Mouse (Mus musculus) layer of hippocampus, adult 18-20 months (tissue): Measurements from ENCODE around the gene Ntrk3. TPM values are rescaled to one million over a fixed set of nuclear protein-coding genes. Genes with fewer than 3 reads are reported as not detected.
A peak's percentile ranks its signal among the peaks of the same experiment; 100 is the strongest.

Source experiments
- DNase-seq, 2 experiments: peaks; one replicate each; pipeline ENCODE4 v3.0.0; 2022; ENCODE audit warnings: low spot score in 2 of 2
- long read RNA-seq: library from polyadenylated mRNA; stranded (forward); transcript quantifications from one replicate; pipeline ENCODE4 v2.0.0, GENCODE M21; 2021
- total RNA-seq, 2 experiments: library from RNA; stranded (reverse); gene quantifications; 2 replicates each; pipeline ENCODE4 v1.2.3; 2021

The Ntrk3 gene
- 100 to 1,000 TPM; 182 to 195 TPM for total RNA-seq
- long read RNA-seq, transcript Ntrk3-202 (14 exons, 3,977 nt), result major isoform, 19 of 64 reads
- long read RNA-seq, partial matches to known transcripts, result 26 of 64 reads
- long read RNA-seq, other reads (novel, unspliced or antisense), result 19 of 64 reads

GRCm38 (mm10) chr7:78737614-78738210 is at the start of gene Ntrk3:
Gene Ntrk3, minus strand, starts transcription at chr7:78738012.
- no peak for DNase-seq

GRCm38 (mm10) chr7:78785906-78786305 is 48.1 kb upstream of the Ntrk3 start:
- no peak for DNase-seq

- DNase-seq, result peak; percentile 78 to 87
Measured at GRCm38 (mm10) chr7:78782639-78783581, 45.1 kb upstream of the Ntrk3 start, which contains the start of the genes Mrps11 and Mrpl46. Gene Mrps11, plus strand, starts transcription at chr7:78783119. Gene Mrpl46, minus strand, starts transcription at chr7:78783531.

- no peak for DNase-seq
Measured at GRCm38 (mm10) chr7:78778741-78779140, 40.9 kb upstream of the Ntrk3 start.

- no peak for DNase-seq
Measured at GRCm38 (mm10) chr7:78770936-78771335, 33.1 kb upstream of the Ntrk3 start.

GRCm38 (mm10) chr7:78769075-78769652 is 31.4 kb upstream of the Ntrk3 start:
- DNase-seq, result no peak

- no peak for DNase-seq
Measured at GRCm38 (mm10) chr7:78767929-78768531, 30.2 kb upstream of the Ntrk3 start.

GRCm38 (mm10) chr7:78766019-78766683 is 28.3 kb upstream of the Ntrk3 start:
- DNase-seq, result peak; percentile 86 to 95

GRCm38 (mm10) chr7:78765215-78765631 is 27.4 kb upstream of the Ntrk3 start:
- no peak for DNase-seq

- DNase-seq, result no peak
Measured at GRCm38 (mm10) chr7:78763801-78764200, 26.0 kb upstream of the Ntrk3 start.

- DNase-seq, result peak in 1 of 2 experiments; percentile 24
Measured at GRCm38 (mm10) chr7:78754458-78755000, 16.7 kb upstream of the Ntrk3 start.

GRCm38 (mm10) chr7:78753752-78754457 is 16.1 kb upstream of the Ntrk3 start:
- no peak for DNase-seq

GRCm38 (mm10) chr7:78752961-78753360 is 15.1 kb upstream of the Ntrk3 start:
- no peak for DNase-seq

GRCm38 (mm10) chr7:78743731-78744385 is 6.0 kb upstream of the Ntrk3 start:
- no peak for DNase-seq

GRCm38 (mm10) chr7:78739351-78740000 is 1.7 kb upstream of the Ntrk3 start:
- DNase-seq, result no peak

GRCm38 (mm10) chr7:78737196-78737595 is 616 bp downstream of the Ntrk3 start:
- no peak for DNase-seq

GRCm38 (mm10) chr7:78731391-78731790 is 6.4 kb downstream of the Ntrk3 start:
- peak in 1 of 2 experiments; percentile 50 for DNase-seq

GRCm38 (mm10) chr7:78724591-78724990 is 13.2 kb downstream of the Ntrk3 start:
- DNase-seq, result no peak

GRCm38 (mm10) chr7:78722051-78722450 is 15.8 kb downstream of the Ntrk3 start:
- DNase-seq, result peak; percentile 34 to 59
